Mouse (Mus musculus): Measurements from ENCODE around the gene Clta.

Clta gene

GRCm38 (mm10) chr4:44004126-44004525 is at the start of gene Clta:
TSS of gene Clta (plus strand) at chr4:44004452.
- in situ Hi-C loops (cut with MboI; ENCODE audit: low sequenced_read_pairs) = no loop called here

- in situ Hi-C loops (cut with MboI; ENCODE audit: low sequenced_read_pairs) = no loop called here
Observed at GRCm38 (mm10) chr4:43957292-43957845, 46.9 kb upstream of the Clta start, which contains the start of gene Glipr2. TSS of gene Glipr2 (plus strand) at chr4:43957401.

- in situ Hi-C loops (cut with MboI; ENCODE audit: low sequenced_read_pairs) = no loop called here
Observed at GRCm38 (mm10) chr4:43957846-43958461, 46.3 kb upstream of the Clta start.

DNA sequence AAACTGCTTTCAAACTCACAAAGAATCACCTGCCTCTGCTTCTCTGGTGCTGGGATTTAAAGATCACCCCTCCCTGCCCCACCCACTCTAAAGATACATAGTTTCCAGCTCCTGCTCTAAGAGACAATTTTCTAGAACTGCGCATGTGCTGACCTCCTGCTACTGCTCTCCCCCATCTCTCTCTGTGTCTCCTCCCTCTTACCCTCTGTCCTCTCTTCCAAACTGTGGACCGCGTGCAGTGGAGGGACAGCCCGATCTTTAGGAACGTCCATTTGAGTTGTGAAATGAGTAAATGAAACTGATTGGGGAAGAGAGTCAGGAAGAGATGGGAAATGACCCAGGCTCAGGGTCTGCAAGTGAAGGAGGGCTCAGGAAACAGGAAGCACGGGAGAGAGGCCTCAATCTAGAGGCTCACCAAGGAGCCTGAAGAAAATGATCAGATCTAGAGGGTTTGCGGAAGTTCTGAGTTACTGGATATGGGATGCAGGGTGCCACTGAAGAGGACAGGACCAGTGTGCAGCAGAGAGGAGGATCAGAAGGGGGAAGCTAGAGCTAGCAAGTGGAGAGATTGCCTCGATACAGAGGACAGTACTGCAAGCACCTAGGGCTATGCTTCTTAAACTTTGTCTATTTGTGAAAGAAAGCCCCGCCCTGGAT is 44.6 kb upstream of the Clta start:
- in situ Hi-C loops (cut with MboI; ENCODE audit: low sequenced_read_pairs) = no loop called here

DNA sequence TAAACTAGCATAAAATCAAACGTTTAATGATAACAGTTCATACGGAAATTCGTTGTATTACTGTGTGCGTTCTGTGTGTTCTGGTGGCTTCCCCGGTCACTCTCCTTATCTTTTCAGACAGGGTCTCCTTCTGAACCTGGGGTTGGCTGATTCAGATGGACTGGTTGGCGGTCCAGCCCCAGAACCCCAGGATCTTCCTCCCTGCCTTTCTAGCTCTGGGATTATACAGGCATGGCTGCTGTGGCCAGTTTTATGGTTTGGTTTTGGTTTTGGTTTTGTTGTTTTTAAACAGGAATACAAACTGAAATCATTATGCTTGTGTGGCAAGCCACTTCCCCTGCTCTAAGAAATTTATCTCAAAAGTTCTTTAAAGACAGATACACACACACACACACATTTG is 44.0 kb upstream of the Clta start:
- in situ Hi-C loops (cut with MboI; ENCODE audit: low sequenced_read_pairs) = no loop called here

GRCm38 (mm10) chr4:43964326-43964833 is 39.9 kb upstream of the Clta start:
- in situ Hi-C loops (cut with MboI; ENCODE audit: low sequenced_read_pairs) = no loop called here

GRCm38 (mm10) chr4:43964951-43965684 is 39.1 kb upstream of the Clta start:
- in situ Hi-C loops (cut with MboI; ENCODE audit: low sequenced_read_pairs) = no loop called here

DNA sequence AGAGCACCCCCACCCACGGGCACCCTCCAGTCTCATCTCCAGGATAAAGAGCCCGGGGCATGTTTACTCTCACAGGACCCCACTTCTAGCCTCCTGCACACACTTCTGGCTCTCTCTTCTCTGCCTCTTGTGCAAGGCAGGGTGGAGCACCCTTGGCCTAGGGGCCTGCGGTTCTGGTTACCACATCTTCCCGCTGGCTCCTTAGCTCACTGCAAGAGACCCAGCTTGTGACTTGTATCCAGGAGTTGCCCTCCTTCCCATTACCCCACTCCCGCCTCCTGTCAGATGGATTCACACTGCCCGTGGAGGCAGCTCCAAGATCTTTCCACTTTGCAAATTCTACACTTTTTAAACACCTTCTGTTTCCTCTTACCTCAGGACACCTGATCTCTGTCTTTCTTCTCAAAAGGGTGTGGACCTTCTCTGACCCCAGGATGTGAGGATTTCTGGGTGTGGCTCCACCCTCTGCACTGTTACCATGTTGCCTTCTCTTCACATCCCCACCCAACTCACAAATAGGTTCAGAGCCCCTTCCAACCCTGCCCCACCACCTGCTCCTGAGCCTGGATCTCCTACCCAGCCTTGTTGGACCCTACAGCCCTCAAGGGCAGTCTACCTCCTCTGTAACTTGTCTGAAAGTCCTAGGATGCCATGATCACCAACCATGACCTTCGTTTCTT is 38.3 kb upstream of the Clta start:
- in situ Hi-C loops (cut with MboI; ENCODE audit: low sequenced_read_pairs) = no loop called here

- in situ Hi-C loops (cut with MboI; ENCODE audit: low sequenced_read_pairs) = no loop called here
Observed at GRCm38 (mm10) chr4:43968650-43969049, 35.6 kb upstream of the Clta start.

GRCm38 (mm10) chr4:43969373-43969772 is 34.9 kb upstream of the Clta start:
- in situ Hi-C loops (cut with MboI; ENCODE audit: low sequenced_read_pairs) = no loop called here

GRCm38 (mm10) chr4:43970393-43971330 is 33.6 kb upstream of the Clta start:
- in situ Hi-C loops (cut with MboI; ENCODE audit: low sequenced_read_pairs) = no loop called here

GRCm38 (mm10) chr4:43971541-43972136 is 32.6 kb upstream of the Clta start:
- in situ Hi-C loops (cut with MboI; ENCODE audit: low sequenced_read_pairs) = no loop called here

- in situ Hi-C loops (cut with MboI; ENCODE audit: low sequenced_read_pairs) = no loop called here
Observed at GRCm38 (mm10) chr4:43972137-43972591, 32.1 kb upstream of the Clta start.

DNA sequence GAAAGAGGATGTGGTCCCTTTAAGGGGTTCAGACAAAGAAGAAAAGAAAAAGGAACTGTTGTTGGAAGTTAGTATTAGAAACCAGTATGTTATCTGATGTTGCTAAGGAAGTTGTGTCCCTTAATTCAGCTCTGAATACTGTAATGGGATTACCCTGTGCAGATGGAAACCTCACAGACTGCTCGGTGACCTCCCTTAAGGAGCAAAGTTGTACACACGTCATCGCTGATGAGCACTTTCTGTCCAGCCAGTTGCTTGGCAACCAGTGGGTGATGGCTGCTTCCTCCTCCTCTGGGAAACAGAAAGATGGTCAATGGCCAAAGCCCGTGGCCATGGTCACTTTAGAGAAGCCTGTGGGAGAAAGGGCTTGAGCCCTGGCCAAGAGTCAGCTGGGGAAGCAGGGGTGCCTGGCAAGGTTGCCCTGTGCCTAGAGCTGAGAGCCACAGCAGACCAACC is 30.7 kb upstream of the Clta start:
- in situ Hi-C loops (cut with MboI; ENCODE audit: low sequenced_read_pairs) = no loop called here

- in situ Hi-C loops (cut with MboI; ENCODE audit: low sequenced_read_pairs) = loop anchor here (25.0 kb wide), 1 partner anchor 238 kb away; the partner anchor contains the start of genes Hrct1 and Spaar
Observed at GRCm38 (mm10) chr4:43974914-43975616, 29.2 kb upstream of the Clta start.

DNA sequence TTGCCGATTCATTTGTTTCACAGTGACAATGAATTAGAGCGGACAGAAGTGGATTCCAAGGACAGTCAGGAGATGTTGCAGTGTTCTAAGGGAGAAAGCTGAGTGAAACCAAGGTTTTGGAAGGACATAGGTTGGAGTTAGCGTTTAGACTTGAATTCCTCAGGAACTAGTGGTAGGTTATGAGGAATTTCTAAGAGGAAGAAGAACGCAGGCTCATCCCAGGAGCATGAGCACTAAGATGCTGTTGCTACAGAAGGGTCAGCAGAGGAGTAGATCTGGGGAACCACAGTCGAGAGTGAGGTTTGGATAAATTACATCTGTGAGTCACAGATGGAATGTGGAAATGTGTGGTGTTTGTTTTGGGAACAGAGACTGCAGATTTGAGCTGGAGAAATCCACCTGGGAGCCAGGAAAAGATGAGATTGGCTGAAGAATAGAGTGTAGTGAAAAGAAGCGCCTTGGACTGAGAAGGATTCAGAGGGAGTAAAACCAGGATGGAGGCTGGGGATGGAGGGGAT is 28.0 kb upstream of the Clta start:
- in situ Hi-C loops (cut with MboI; ENCODE audit: low sequenced_read_pairs) = loop anchor here (25.0 kb wide), 1 partner anchor 239 kb away; the partner anchor contains the start of genes Hrct1 and Spaar

GRCm38 (mm10) chr4:43978521-43979443 is 25.5 kb upstream of the Clta start:
- in situ Hi-C loops (cut with MboI; ENCODE audit: low sequenced_read_pairs) = loop anchor here (25.0 kb wide), 1 partner anchor 241 kb away; the partner anchor contains the start of genes Hrct1 and Spaar

Measured in CH12F3 (cell line).